Mouse (Mus musculus) liver, adult 2 months (tissue): ENCODE data around the gene Cir1. TPM values are rescaled to one million over a fixed set of nuclear protein-coding genes. Genes with fewer than 3 reads are reported as not detected.

Source experiments
- DNase-seq: peaks from one replicate; pipeline ENCODE4 v3.0.0-alpha.2; 2011; ENCODE audit warnings: low read depth, low spot score; ENCODE audit errors: extremely low read depth
- H3K27ac ChIP-seq: fragments of 200-500 bp; replicated peaks from 2 replicates; pipeline ENCODE4 v1.5.1; 2012; ENCODE audit warnings: low read depth, mild to moderate bottlenecking, control low read depth, inconsistent platforms, low read length; ENCODE audit not compliant: insufficient read depth
- H3K27me3 ChIP-seq: fragments of 200-500 bp; 2 replicates; pipeline ENCODE4 v1.6.1; 2012; ENCODE audit warnings: mild to moderate bottlenecking, moderate library complexity, low read length, inconsistent platforms; ENCODE audit not compliant: control insufficient read depth, insufficient read depth
- H3K36me3 ChIP-seq: fragments of 200-500 bp; 2 replicates; pipeline ENCODE4 v1.6.1; 2012; ENCODE audit warnings: low read length, inconsistent platforms; ENCODE audit not compliant: control insufficient read depth, insufficient read depth
- H3K4me1 ChIP-seq: fragments of 200-500 bp; 2 replicates; pipeline ENCODE4 v1.6.1; 2011; ENCODE audit warnings: low read length; ENCODE audit not compliant: control insufficient read depth, insufficient read depth
- H3K4me3 ChIP-seq: fragments of 200-500 bp; 2 replicates; pipeline ENCODE4 v1.5.1; 2011; ENCODE audit warnings: low read depth, mild to moderate bottlenecking, control low read depth, low read length, moderate library complexity; ENCODE audit not compliant: insufficient read depth
- H3K79me2 ChIP-seq: fragments of 200-500 bp; 2 replicates; pipeline ENCODE4 v1.6.1; 2012; ENCODE audit warnings: inconsistent platforms, mild to moderate bottlenecking, low read length, moderate library complexity; ENCODE audit not compliant: control insufficient read depth, insufficient read depth
- H3K9ac ChIP-seq: fragments of 200-500 bp; 2 replicates; pipeline ENCODE4 v1.6.1; 2012; ENCODE audit warnings: low read depth, mild to moderate bottlenecking, control low read depth, inconsistent platforms, low read length
- CTCF ChIP-seq: fragments of 200-500 bp; IDR thresholded peaks from 2 replicates; pipeline ENCODE4 v1.5.1; 2011; ENCODE audit warnings: low read depth, low read length, control low read depth
- POLR2A ChIP-seq: fragments of 200-500 bp; IDR thresholded peaks from 2 replicates; pipeline ENCODE4 v1.6.1; 2011; ENCODE audit warnings: low read length, control low read depth; ENCODE audit not compliant: insufficient read depth; ENCODE audit errors: extremely low read depth
- WGBS: fragments of 180-500 bp; shearing (Covaris S2); methylation state at CpG from one replicate; pipeline ENCODE4 v1.1.7; 2018; 5-methylcytosine and 5-hydroxymethylcytosine counted together
- polyA plus RNA-seq: library from polyadenylated mRNA; depleted of rRNA; stranded (reverse); fragments of >200 nt; gene quantifications from 2 replicates; pipeline ENCODE4 v1.2.3, GENCODE M21; 2012; rRNA removed
- total RNA-seq: library from RNA; depleted of rRNA; stranded (reverse); fragments of >200 nt; gene quantifications from 2 replicates; pipeline ENCODE4 v1.2.3, GENCODE M21; 2014; rRNA removed

Gene Cir1
- total RNA-seq (9.8 and 11.9 TPM in 2 replicates), polyA plus RNA-seq (2.0 TPM in 2 replicates)

- peaks cover 3% of the 10 kb centered on the region; the same call in 1 of the 2 replicates for H3K4me1 ChIP-seq
- H3K9ac ChIP-seq = peak within 1 kb of the TSS; percentile 89
- no peaks in the 10 kb centered on the region for H3K27me3 ChIP-seq
- TF ChIP-seq CTCF (no peak), POLR2A (peak; percentile 87)
- H3K79me2 ChIP-seq = no peaks in the 10 kb centered on the region; the same call in 1 of the 2 replicates
- DNase-seq = peak; percentile 94
- H3K4me3 ChIP-seq = peak within 1 kb of the TSS; percentile 82
- H3K27ac ChIP-seq = peak within 1 kb of the TSS; percentile 82
- H3K36me3 ChIP-seq = peaks cover 19% of the 10 kb centered on the region
- under 1% methylated on average over 64 of the region's 64 CpGs for WGBS
Observed at GRCm38 (mm10) chr2:73312152-73313116, at the start of gene Cir1, which contains the start of gene Scrn3. TSS of gene Cir1 (minus strand) at chr2:73312701. TSS of gene Scrn3 (plus strand) at chr2:73312601.

DNA sequence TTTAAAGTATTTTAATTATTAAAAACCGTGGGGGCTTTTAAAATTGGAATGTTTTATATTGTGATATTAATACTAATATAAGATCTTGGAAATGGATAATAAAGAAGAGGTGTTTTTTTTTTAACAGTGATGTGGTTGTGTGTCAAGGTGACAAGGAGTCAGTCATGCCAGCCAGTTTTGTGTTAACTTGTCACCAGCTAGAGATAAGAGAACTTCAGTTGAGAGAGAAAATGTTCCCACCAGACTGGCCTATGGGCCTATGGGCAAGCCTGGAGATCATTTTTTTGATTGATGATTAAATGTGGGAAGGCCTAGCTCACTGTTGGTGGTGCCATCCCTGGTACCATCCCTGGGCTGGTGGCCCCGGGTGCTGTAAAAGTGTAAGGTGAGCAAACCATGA lies 48.0 kb upstream of the Cir1 start:
- no peaks in the 10 kb centered on the region for H3K4me1 ChIP-seq
- H3K36me3 ChIP-seq = peaks cover 24% of the 10 kb centered on the region
- no peak for DNase-seq
- WGBS = 90% methylated on average over 2 of the region's 2 CpGs
- no peak for TF ChIP-seq POLR2A
- no peak for TF ChIP-seq CTCF
- H3K27ac ChIP-seq = no peak overlapping the region
- H3K27me3 ChIP-seq = no peaks in the 10 kb centered on the region
- no peak overlapping the region for H3K9ac ChIP-seq
- H3K79me2 ChIP-seq = no peaks in the 10 kb centered on the region
- H3K4me3 ChIP-seq = no peak overlapping the region

DNA sequence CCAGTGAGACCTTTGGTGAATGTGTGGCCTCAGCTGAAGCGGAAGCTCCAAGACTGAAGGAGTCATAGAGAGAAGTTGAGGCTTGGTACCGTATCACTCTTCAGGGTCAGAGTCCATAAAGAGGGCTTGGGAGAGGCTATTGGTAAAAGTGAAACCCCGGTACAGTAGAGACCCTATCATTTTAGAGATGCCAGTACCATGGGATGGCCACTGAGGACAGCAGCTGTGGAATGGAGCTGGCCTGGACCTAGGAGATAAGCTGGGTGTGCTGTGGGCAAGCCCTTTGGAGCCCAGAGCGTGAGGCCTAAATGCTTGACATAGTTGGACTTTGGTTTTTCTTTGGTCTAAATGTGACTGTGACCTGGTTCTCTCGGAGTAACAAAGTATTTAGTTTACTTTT lies 47.4 kb upstream of the Cir1 start:
- Histone ChIP-seq H3K79me2 (no peaks in the 10 kb centered on the region), H3K36me3 (peaks cover 24% of the 10 kb centered on the region), H3K4me3 (no peak overlapping the region), H3K27me3 (no peaks in the 10 kb centered on the region), H3K4me1 (no peaks in the 10 kb centered on the region), H3K27ac (no peak overlapping the region), H3K9ac (no peak overlapping the region)
- 77% methylated on average over 5 of the region's 5 CpGs for WGBS
- peak; percentile 16 for DNase-seq
- no peak for TF ChIP-seq POLR2A
- TF ChIP-seq CTCF = no peak

DNA sequence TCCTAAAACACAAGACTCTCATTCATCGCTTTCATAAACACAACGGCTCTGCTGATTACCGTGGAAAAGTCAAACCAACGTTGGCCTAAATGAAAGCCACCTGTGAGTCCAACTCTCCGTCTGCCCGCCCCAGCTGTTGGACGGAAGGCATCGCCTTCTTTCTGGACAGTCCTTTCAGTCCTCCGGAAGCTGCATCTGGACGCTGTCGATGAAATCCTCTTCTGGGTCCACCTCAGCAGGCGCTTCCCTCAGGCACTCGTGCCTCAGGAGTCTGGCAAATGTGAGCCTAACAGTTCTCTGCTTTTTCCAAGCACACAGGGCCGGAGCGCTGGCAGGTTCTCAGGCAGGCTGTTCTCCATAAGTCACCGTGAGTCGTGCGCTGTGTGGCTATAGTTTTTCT lies 44.5 kb upstream of the Cir1 start:
- Histone ChIP-seq H3K9ac (no peak overlapping the region), H3K79me2 (no peaks in the 10 kb centered on the region), H3K4me1 (no peaks in the 10 kb centered on the region), H3K4me3 (no peak overlapping the region), H3K27me3 (no peaks in the 10 kb centered on the region), H3K27ac (no peak overlapping the region), H3K36me3 (peaks cover 22% of the 10 kb centered on the region)
- 91% methylated on average over 18 of the region's 18 CpGs for WGBS
- TF ChIP-seq CTCF = no peak
- no peak for TF ChIP-seq POLR2A
- no peak for DNase-seq

- Histone ChIP-seq H3K79me2 (no peaks in the 10 kb centered on the region), H3K4me1 (no peaks in the 10 kb centered on the region), H3K27ac (no peak overlapping the region), H3K9ac (no peak overlapping the region), H3K36me3 (peaks cover 33% of the 10 kb centered on the region), H3K4me3 (no peak overlapping the region), H3K27me3 (no peaks in the 10 kb centered on the region)
- DNase-seq = no peak
- TF ChIP-seq CTCF = no peak
- TF ChIP-seq POLR2A = no peak
- WGBS = 59% methylated on average over 7 of the region's 7 CpGs
Observed at GRCm38 (mm10) chr2:73351927-73352374, 39.5 kb upstream of the Cir1 start.
